11 mouse cellular contexts compared by ENCODE assay signal in the genomic region with DNA sequence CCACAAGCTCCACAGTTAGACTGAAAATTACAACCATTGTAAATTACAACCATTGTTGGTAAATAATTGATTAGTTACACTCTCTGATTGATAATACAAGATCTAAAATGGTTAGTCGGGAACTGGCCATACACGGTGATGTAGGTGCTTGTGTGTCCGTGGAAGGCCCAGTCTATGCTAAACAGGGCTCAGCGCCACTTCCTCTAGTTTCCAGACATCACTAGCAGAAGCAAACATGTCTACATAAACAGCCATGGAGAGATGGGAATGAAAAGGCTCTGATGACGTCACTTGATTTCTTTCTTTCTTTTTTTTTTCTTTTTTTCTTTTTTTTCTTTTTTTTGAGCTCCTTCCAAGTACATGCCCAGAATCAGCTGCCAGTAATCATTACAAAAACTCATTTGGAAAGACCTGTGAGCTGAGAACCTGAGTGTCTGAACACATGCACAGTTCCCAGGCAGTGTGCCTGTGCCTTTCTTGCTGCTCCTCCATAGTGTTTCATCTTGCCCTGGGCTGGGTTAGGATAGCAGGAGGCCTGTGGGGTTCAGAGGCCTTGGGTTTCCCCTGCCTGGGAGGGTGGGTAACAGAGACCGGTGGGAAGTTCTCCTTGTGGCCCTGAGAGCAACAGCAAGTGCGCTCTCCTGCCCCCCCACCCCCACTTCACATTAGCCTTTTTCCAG. TPM values are rescaled to one million over a fixed set of nuclear protein-coding genes. Genes with fewer than 3 reads are reported as not detected.
"Had no signal": no experiment of that assay in that cellular context is flagged by ENCODE, and none has a peak within 500 bp of the region (broad histone marks: within the 10 kb centered on the region; RNA-seq: fewer than 3 reads in every experiment).

No protein-coding gene starts in this region.

RNA-seq across cellular contexts. Expression of gene Gm1604a, which starts 44.3 kb away (rescaled TPM):
- total RNA-seq: monocyte, adult 5-6 weeks had no signal
- polyA plus RNA-seq: lung, embryonic 14.5 days; lung, embryonic 16.5 days; midbrain, embryonic 10.5 days; midbrain, embryonic 12.5 days; neural tube, embryonic 13.5 days; small intestine, adult 2 months; stomach, embryonic 14.5 days; stomach, embryonic 16.5 days; testis, adult 2 months; urinary bladder, adult 2 months had no signal
